Mouse (Mus musculus) thymus, adult 2 months (tissue): ENCODE measurements at regions not wholly inside any gene's neighbourhood (a gene's known extent, or its start where the extent isn't known, plus 50 kb on each side); places are given as distances from the start of the nearest gene placed in this dataset.

Experiments used
- DNase-seq: peaks from one replicate; pipeline ENCODE4 v3.0.0; 2021
- H3K27ac ChIP-seq: fragments of 200-500 bp; 2 replicates; pipeline ENCODE4 v1.5.1; 2012; ENCODE audit warnings: low read length, control low read depth; ENCODE audit not compliant: control insufficient read depth, insufficient read depth
- H3K27me3 ChIP-seq: fragments of 200-500 bp; 2 replicates; pipeline ENCODE4 v1.6.1; 2012; ENCODE audit warnings: mild to moderate bottlenecking, low read length, moderate library complexity, mixed read lengths; ENCODE audit not compliant: control insufficient read depth, insufficient read depth
- H3K36me3 ChIP-seq: fragments of 200-500 bp; 2 replicates; pipeline ENCODE4 v1.6.1; 2012; ENCODE audit warnings: mild to moderate bottlenecking, low read length, moderate library complexity; ENCODE audit not compliant: control insufficient read depth, insufficient read depth
- H3K4me1 ChIP-seq: fragments of 200-500 bp; replicated peaks from 2 replicates; pipeline ENCODE4 v1.6.1; 2012; ENCODE audit warnings: low read length; ENCODE audit not compliant: control insufficient read depth, insufficient read depth
- H3K4me3 ChIP-seq: fragments of 200-500 bp; 2 replicates; pipeline ENCODE4 v1.5.1; 2012; ENCODE audit warnings: mild to moderate bottlenecking, low read length, control low read depth, moderate library complexity; ENCODE audit not compliant: control insufficient read depth, insufficient read depth
- CTCF ChIP-seq: fragments of 200-500 bp; IDR thresholded peaks from 2 replicates; pipeline ENCODE4 v1.5.1; 2012; ENCODE audit warnings: mild to moderate bottlenecking, control low read depth, low read length, moderate library complexity, borderline replicate concordance; ENCODE audit not compliant: control insufficient read depth, poor library complexity, insufficient read depth; ENCODE audit errors: extremely low read depth
- POLR2A ChIP-seq: fragments of 200-500 bp; IDR thresholded peaks from 2 replicates; pipeline ENCODE4 v1.6.1; 2012; ENCODE audit warnings: mild to moderate bottlenecking, low read length, control low read depth, moderate library complexity; ENCODE audit not compliant: control insufficient read depth, poor library complexity, insufficient read depth; ENCODE audit errors: extremely low read depth
- WGBS: fragments of 180-500 bp; shearing (Covaris S2); methylation state at CpG from one replicate; pipeline ENCODE4 v1.1.7; 2018; 5-methylcytosine and 5-hydroxymethylcytosine counted together

DNA sequence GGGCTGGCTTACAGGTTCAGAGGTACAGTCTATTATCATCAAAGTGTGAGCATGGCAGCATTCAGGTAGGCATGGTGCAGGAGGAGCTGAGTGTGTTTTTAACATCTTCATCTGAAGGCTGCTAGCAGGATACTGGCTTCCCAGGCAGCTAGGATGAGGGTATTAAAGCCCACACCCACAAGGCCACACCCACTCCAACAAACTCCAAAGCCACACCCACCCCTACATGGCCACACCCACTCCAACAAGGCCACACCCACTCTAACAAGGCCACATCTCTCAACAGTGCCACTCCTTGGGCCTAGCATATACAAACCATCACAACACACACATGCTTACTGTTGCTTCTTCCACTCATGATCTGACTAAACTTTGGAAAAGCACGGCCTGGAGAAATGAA lies 172.5 kb downstream of the Msrb3 start:
- WGBS: 93% methylated on average over 1 of the region's 1 CpGs
- no peak for DNase-seq
- TF ChIP-seq POLR2A (no peak), CTCF (no peak)
- no peak overlapping the region for H3K4me3 ChIP-seq
- H3K4me1 ChIP-seq: no peaks in the 10 kb centered on the region
- no peaks in the 10 kb centered on the region for H3K27me3 ChIP-seq
- H3K36me3 ChIP-seq: no peaks in the 10 kb centered on the region
- H3K27ac ChIP-seq: no peak overlapping the region

GRCm38 (mm10) chr10:120721956-120722532 lies 176.9 kb downstream of the Msrb3 start:
- H3K27me3 ChIP-seq: no peaks in the 10 kb centered on the region
- H3K27ac ChIP-seq: no peak overlapping the region
- no peaks in the 10 kb centered on the region for H3K36me3 ChIP-seq
- WGBS: 52% methylated on average over 15 of the region's 15 CpGs
- DNase-seq: no peak
- H3K4me3 ChIP-seq: no peak overlapping the region
- no peak for TF ChIP-seq CTCF
- TF ChIP-seq POLR2A: no peak
- no peaks in the 10 kb centered on the region for H3K4me1 ChIP-seq

DNA sequence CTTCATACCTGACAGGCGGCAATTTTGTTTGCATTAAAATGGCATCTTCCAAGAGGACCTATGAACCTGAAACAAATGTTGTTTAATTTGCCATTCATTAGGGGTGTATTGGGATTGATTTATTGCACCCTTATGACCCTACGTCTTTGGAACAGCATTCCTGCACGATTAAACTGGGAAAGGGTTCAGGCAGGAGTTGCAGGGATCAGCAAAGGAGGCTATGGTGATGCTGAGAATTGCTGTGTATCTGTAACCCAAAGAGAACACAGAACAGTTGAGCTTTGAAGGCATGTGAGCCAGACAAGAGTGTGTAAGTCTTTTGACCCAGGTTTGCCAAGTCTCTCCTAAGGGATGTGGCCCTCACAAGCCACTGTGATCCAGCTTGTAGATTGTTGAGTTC lies 177.9 kb downstream of the Msrb3 start:
- Histone ChIP-seq H3K27me3 (no peaks in the 10 kb centered on the region), H3K4me1 (no peaks in the 10 kb centered on the region), H3K27ac (no peak overlapping the region), H3K4me3 (no peak overlapping the region), H3K36me3 (no peaks in the 10 kb centered on the region)
- WGBS: 86% methylated on average over 3 of the region's 3 CpGs
- no peak for DNase-seq
- TF ChIP-seq POLR2A (no peak), CTCF (no peak)

GRCm38 (mm10) chr10:120720061-120720460 lies 178.8 kb downstream of the Msrb3 start:
- Histone ChIP-seq H3K4me1 (no peaks in the 10 kb centered on the region), H3K27ac (no peak overlapping the region), H3K36me3 (no peaks in the 10 kb centered on the region), H3K4me3 (no peak overlapping the region), H3K27me3 (no peaks in the 10 kb centered on the region)
- DNase-seq: no peak
- 56% methylated on average over 3 of the region's 3 CpGs for WGBS
- no peak for TF ChIP-seq CTCF
- no peak for TF ChIP-seq POLR2A

GRCm38 (mm10) chr10:120717159-120717567 lies 181.7 kb downstream of the Msrb3 start:
- no peaks in the 10 kb centered on the region for H3K36me3 ChIP-seq
- no peak for DNase-seq
- WGBS: 92% methylated on average over 11 of the region's 11 CpGs
- TF ChIP-seq CTCF: no peak
- no peak for TF ChIP-seq POLR2A
- no peaks in the 10 kb centered on the region for H3K27me3 ChIP-seq
- no peak overlapping the region for H3K4me3 ChIP-seq
- no peak overlapping the region for H3K27ac ChIP-seq
- H3K4me1 ChIP-seq: no peaks in the 10 kb centered on the region

GRCm38 (mm10) chr10:120716391-120716790 lies 182.5 kb downstream of the Msrb3 start:
- Histone ChIP-seq H3K4me1 (no peaks in the 10 kb centered on the region), H3K4me3 (no peak overlapping the region), H3K27ac (no peak overlapping the region)

More at GRCm38 (mm10) chr10:120716391-120716790, 182.5 kb downstream of the Msrb3 start:
- H3K27me3 ChIP-seq: no peaks in the 10 kb centered on the region
- TF ChIP-seq POLR2A (no peak), CTCF (no peak)
- no peaks in the 10 kb centered on the region for H3K36me3 ChIP-seq
- WGBS: 64% methylated on average over 6 of the region's 6 CpGs
- no peak for DNase-seq
